Mouse (Mus musculus) heart, embryonic 12.5 days (tissue): ENCODE results near the gene Ptcra. TPM values are rescaled to one million over a fixed set of nuclear protein-coding genes. Genes with fewer than 3 reads are reported as not detected.

ENCODE experiments used
- ATAC-seq: fragments of 200-750 bp; cut with Nextera tagmentation; 2 replicates; pipeline ENCODE4 v1.8.0; 2017; ENCODE audit warnings: moderate TSS enrichment, moderate library complexity; ENCODE audit not compliant: insufficient number of reproducible peaks, low FRiP score
- H3K27ac ChIP-seq: fragments of 300-500 bp; sonication (generic); 2 replicates; pipeline ENCODE4 v1.5.1; 2016; ENCODE audit warnings: mild to moderate bottlenecking, moderate library complexity; ENCODE audit not compliant: poor library complexity, severe bottlenecking
- H3K27me3 ChIP-seq: fragments of 300-500 bp; sonication (generic); replicated peaks from 2 replicates; pipeline ENCODE4 v1.6.1; 2016; ENCODE audit warnings: mild to moderate bottlenecking, moderate library complexity
- H3K36me3 ChIP-seq: fragments of 300-500 bp; sonication (generic); 2 replicates; pipeline ENCODE4 v1.6.1; 2016; ENCODE audit warnings: mild to moderate bottlenecking, moderate library complexity
- H3K4me1 ChIP-seq: fragments of 300-500 bp; sonication (generic); replicated peaks from 2 replicates; pipeline ENCODE4 v1.6.1; 2016; ENCODE audit warnings: mild to moderate bottlenecking
- H3K4me2 ChIP-seq: fragments of 300-500 bp; sonication (generic); 2 replicates; pipeline ENCODE4 v1.6.1; 2016; ENCODE audit warnings: mild to moderate bottlenecking, moderate library complexity
- H3K4me3 ChIP-seq: fragments of 300-500 bp; sonication (generic); 2 replicates; pipeline ENCODE4 v1.5.1; 2016; ENCODE audit warnings: mild to moderate bottlenecking
- H3K9ac ChIP-seq: fragments of 300-500 bp; sonication (generic); 2 replicates; pipeline ENCODE4 v1.6.1; 2016; ENCODE audit warnings: mild to moderate bottlenecking, moderate library complexity
- H3K9me3 ChIP-seq: fragments of 300-500 bp; sonication (generic); replicated peaks from 2 replicates; pipeline ENCODE4 v1.6.1; 2016; ENCODE audit warnings: mild to moderate bottlenecking, moderate library complexity
- WGBS: fragments of 180-500 bp; shearing (Covaris S2); methylation state at CpG from one replicate; pipeline ENCODE4 v1.1.7; 2016; 5-methylcytosine and 5-hydroxymethylcytosine counted together
- polyA plus RNA-seq: library from polyadenylated mRNA; unstranded; fragments of >200 nt; fragmentation: Nextera tagmentation; extraction: Ambion mirVana; gene quantifications from 2 replicates; pipeline ENCODE4 v1.2.1, GENCODE M21; 2016

Gene Ptcra
- polyA plus RNA-seq, 1 experiment from 2014 or later: 0.13 TPM

DNA sequence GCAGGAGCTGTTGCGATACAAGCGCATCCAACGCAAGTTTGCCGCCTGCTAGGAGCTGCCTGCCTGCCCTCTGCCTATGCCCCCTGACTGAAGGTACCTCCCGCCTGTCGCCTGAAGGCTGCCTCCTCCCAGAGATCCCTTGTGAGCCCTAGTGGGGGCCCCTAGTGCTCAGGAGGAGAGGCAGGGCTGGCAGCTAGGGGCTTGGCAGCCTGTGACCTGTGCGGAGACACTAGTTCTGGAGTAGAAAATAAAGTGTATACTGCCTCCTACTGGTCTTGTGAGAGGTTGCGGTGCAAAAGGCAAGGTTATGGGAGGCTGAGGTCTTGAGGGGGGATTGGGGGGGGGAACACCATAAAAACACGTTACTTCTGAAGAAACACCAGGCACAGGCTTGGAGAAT, 38.2 kb downstream of the Ptcra start:
- Histone ChIP-seq H3K27ac (no peak overlapping the region), H3K4me3 (no peak overlapping the region), H3K36me3 (peaks cover 45% of the 10 kb centered on the region), H3K27me3 (peaks cover 26% of the 10 kb centered on the region), H3K9ac (peak overlapping the region; percentile 42; the same call in 1 of the 2 replicates), H3K4me1 (peaks cover 27% of the 10 kb centered on the region), H3K4me2 (0 out of 2 replicates have a peak overlapping the region, but pooled peaks have one; percentile 14), H3K9me3 (no peaks in the 10 kb centered on the region)
- no peak for ATAC-seq
- WGBS: 49% methylated on average over 9 of the region's 9 CpGs

DNA sequence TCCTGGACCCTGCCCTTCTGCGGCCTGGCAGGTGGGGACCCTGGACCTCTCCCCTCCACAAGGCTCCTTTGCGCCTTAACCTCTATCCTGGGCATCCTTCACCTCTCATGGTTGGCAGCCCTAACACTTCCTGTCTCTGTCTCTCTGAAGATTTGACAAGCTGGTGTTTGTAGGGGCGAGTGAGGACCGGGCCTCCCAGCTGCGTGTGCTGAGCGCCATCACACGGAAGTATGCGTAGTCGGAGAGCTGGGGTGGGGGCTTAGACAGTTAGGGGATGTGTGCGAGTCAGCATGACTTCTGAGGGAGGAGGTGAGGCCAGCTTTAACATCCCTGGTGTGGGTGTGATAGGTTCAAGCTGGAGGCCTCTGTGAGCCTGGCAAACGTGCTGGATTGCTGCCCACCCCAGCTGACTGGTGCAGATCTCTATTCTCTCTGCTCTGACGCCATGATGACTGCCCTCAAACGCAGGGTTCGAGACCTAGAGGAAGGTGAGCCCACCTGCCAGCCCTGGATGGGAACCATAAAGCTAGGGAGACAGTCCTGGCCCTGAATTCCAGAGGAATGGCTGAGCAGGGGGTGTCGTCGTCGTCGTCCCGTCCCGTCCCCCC, 38.9 kb downstream of the Ptcra start:
- H3K9me3 ChIP-seq: no peaks in the 10 kb centered on the region
- peaks cover 19% of the 10 kb centered on the region for H3K27me3 ChIP-seq
- 0 out of 2 replicates have a peak overlapping the region, but pooled peaks have one; percentile 14 for H3K4me2 ChIP-seq
- peaks cover 46% of the 10 kb centered on the region for H3K36me3 ChIP-seq
- 81% methylated on average over 19 of the region's 20 CpGs for WGBS
- no peak overlapping the region for H3K4me3 ChIP-seq
- no peak overlapping the region for H3K27ac ChIP-seq
- H3K9ac ChIP-seq: no peak overlapping the region
- peaks cover 27% of the 10 kb centered on the region for H3K4me1 ChIP-seq
- no peak for ATAC-seq

DNA sequence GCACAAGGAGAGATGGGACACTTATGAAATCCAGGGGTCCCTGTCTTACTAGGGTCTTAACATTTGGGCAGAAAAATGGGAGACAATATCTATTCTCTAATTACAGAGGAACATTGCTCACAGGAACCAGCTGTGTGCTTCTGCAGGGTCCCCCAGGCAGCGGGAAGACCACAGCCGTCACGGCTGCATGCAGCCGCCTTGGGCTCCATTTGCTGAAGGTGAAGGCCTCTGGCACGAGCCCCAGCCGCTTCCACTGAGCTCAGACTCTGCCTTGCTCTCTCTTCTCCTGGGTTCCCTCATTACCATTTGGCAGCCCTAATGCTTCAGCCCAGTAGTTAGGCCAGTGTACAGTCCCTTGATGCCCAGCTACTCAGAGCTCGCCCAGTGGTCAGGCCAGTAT, 42.4 kb downstream of the Ptcra start:
- Histone ChIP-seq H3K9me3 (no peaks in the 10 kb centered on the region), H3K4me2 (no peak overlapping the region), H3K27me3 (no peaks in the 10 kb centered on the region), H3K4me3 (no peak overlapping the region), H3K27ac (no peak overlapping the region), H3K9ac (no peak overlapping the region), H3K4me1 (peaks cover 8% of the 10 kb centered on the region), H3K36me3 (peaks cover 62% of the 10 kb centered on the region)
- no peak for ATAC-seq
- 84% methylated on average over 7 of the region's 7 CpGs for WGBS

DNA sequence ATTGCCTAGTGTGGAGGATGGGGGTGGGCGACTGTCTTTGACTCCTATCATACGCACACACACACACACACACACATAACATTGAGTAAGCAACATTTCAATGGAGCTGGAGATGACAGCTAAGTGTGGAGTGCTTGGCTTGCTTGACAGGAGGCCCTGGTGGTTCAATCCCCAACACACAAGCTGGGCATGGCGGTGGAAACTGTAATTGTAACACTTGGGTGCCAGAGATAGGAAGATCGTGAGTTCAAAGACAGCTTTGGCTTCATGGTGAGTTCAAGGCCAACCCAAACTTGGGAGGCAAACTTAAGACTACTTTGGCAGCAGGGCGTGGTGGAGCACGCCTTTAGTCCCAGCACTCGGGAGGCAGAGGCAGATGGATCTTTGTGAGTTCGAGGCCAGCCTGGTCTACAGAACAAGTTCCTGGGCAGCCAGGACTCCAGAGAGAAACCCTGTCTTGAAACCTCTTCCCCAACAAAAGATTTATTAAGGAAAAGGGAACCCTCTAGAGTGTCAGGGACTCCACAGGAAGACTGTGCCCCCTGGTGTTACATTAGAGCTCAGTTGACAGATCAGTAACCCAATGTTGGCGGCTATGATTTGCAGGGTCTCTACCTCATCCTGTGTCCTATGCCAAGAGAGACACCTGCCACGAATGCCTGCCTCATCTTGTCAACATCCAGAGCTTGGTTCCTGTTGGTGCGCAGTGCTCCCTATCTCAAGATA, 48.6 kb downstream of the Ptcra start:
- ATAC-seq: no peak
- no peak overlapping the region for H3K27ac ChIP-seq
- peaks cover 17% of the 10 kb centered on the region for H3K4me1 ChIP-seq
- H3K9me3 ChIP-seq: no peaks in the 10 kb centered on the region
- 92% methylated on average over 11 of the region's 11 CpGs for WGBS
- peaks cover 43% of the 10 kb centered on the region for H3K36me3 ChIP-seq
- H3K27me3 ChIP-seq: no peaks in the 10 kb centered on the region
- H3K4me2 ChIP-seq: no peak overlapping the region
- H3K9ac ChIP-seq: no peak overlapping the region
- H3K4me3 ChIP-seq: no peak overlapping the region

DNA sequence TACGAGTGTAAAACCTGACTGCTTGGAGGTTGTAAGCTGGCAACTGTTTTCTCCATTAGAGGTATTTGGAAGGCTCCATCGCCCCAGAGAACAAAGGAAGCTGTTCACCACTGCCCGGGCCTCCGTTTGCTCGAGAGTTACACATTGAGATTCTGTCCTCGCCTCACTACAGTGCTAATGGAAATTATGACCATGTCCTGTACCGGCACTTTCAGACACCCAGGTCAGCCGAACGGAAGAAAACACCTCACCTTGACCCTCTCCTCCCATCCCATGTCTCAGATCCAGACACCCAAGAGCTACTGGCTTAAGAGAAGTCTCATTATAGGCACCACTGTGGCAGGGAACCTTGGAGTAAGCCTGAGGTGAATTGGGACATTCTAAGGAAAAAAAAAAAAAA, 49.7 kb downstream of the Ptcra start:
- no peak overlapping the region for H3K4me3 ChIP-seq
- H3K4me1 ChIP-seq: peaks cover 17% of the 10 kb centered on the region
- ATAC-seq: no peak
- H3K9ac ChIP-seq: no peak overlapping the region
- no peaks in the 10 kb centered on the region for H3K9me3 ChIP-seq
- no peak overlapping the region for H3K27ac ChIP-seq
- no peak overlapping the region for H3K4me2 ChIP-seq
- 90% methylated on average over 9 of the region's 9 CpGs for WGBS
- H3K36me3 ChIP-seq: peaks cover 43% of the 10 kb centered on the region
- H3K27me3 ChIP-seq: no peaks in the 10 kb centered on the region

DNA sequence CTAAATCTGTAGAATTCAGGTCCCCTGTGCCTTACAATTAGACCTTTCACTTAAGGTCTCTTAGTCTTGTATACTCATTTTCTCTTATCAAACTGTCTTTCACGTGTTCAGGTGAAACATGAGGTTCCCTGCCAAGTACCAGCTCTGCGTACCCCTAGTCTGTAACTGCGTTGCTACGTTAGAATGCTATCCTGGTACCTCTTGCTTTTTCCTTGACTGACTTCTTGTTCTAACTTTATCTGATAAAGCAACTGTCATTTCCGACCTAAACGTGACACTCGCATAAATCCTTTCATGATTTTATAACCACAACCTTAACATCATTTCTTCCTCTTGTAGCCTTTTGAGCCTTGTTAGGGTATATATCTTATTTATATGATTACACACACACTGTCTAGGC, 51.1 kb downstream of the Ptcra start:
- ATAC-seq: no peak
- Histone ChIP-seq H3K4me3 (peak overlapping the region; percentile 97), H3K9ac (peak overlapping the region; percentile 97), H3K27ac (no peak overlapping the region), H3K4me1 (peaks cover 17% of the 10 kb centered on the region), H3K36me3 (peaks cover 38% of the 10 kb centered on the region), H3K9me3 (no peaks in the 10 kb centered on the region), H3K4me2 (peak overlapping the region; percentile 96), H3K27me3 (no peaks in the 10 kb centered on the region)
- WGBS: 52% methylated on average over 7 of the region's 7 CpGs

DNA sequence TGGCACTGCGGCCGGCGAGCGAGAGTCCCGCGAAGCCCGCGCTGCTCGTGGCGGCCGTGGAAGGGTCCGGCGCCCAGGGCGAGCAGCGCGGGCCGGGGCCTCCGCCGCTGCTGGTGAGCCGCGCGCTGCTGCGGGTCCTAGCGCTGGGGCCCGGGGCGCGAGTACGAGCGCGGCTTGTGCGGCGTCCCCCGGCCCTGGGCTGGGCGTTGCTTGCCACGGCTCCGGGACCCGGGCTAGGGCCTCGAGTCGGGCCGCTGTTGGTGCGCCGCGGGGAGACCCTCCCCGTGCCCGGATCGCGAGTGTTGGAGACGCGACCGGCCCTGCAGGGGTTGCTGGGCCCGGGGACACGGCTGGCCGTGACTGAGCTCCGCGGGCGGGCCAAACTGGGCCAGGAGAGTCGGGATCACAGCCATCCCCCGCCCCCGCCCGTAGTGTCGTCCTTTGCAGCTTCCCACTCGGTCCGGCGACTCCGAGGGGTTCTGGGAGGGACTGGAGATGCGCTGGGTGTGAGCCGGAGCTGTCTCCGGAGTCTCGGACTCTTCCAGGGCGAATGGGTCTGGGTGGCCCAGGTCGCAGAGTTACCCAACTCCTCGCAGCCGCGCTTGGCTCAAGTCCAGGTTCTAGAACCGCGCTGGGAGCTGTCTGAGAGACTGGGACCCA, 51.8 kb downstream of the Ptcra start:
- H3K27ac ChIP-seq: peak overlapping the region; percentile 61
- WGBS: under 1% methylated on average over 76 of the region's 76 CpGs
- H3K4me2 ChIP-seq: peak overlapping the region; percentile 96
- peaks cover 17% of the 10 kb centered on the region for H3K4me1 ChIP-seq
- H3K36me3 ChIP-seq: peaks cover 33% of the 10 kb centered on the region
- no peaks in the 10 kb centered on the region for H3K9me3 ChIP-seq
- no peaks in the 10 kb centered on the region for H3K27me3 ChIP-seq
- H3K9ac ChIP-seq: peak overlapping the region; percentile 97
- peak; percentile 54 for ATAC-seq
- peak overlapping the region; percentile 97 for H3K4me3 ChIP-seq

DNA sequence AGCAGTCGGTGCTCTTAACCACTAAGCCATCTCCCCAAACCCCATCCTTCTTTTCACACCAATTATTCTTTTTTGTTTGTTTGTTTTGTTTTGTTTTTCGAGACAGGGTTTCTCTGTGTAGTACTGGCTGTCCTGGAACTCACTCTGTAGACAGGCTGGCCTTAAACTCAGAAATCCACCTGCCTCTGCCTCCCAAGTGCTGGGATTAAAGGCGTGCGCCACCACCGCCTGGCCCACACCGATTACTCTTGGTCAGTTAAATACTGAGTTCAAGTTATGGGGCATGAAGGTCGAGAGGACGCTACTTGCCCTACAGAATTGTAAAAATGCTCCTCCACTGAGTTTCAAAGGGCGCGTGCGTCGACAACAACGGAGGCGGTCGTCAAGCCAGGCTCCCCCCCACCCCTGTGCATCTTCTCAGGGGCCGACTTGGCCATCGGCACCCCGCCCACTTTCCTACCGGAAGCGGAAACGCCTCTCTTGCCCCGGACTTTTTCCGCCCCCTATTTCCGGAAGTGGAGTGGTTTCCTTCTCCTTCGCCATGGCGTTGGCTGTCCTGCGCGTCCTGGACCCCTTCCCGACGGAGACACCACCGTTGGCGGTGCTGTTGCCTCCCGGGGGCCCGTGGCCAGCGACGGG, 52.4 kb downstream of the Ptcra start, which contains the start of gene Pex6:
Gene Pex6, plus strand, starts transcription at position 505 of the 639 bp plus-strand sequence.
- peak; percentile 88 for ATAC-seq
- no peaks in the 10 kb centered on the region for H3K27me3 ChIP-seq
- H3K4me2 ChIP-seq: peak within 1 kb of the TSS; percentile 96
- peaks cover 19% of the 10 kb centered on the region for H3K4me1 ChIP-seq
- peak within 1 kb of the TSS; percentile 61 for H3K27ac ChIP-seq
- peaks cover 27% of the 10 kb centered on the region for H3K36me3 ChIP-seq
- peak within 1 kb of the TSS; percentile 97 for H3K9ac ChIP-seq
- H3K4me3 ChIP-seq: peak within 1 kb of the TSS; percentile 97
- H3K9me3 ChIP-seq: no peaks in the 10 kb centered on the region
- WGBS: 7% methylated on average over 36 of the region's 36 CpGs

DNA sequence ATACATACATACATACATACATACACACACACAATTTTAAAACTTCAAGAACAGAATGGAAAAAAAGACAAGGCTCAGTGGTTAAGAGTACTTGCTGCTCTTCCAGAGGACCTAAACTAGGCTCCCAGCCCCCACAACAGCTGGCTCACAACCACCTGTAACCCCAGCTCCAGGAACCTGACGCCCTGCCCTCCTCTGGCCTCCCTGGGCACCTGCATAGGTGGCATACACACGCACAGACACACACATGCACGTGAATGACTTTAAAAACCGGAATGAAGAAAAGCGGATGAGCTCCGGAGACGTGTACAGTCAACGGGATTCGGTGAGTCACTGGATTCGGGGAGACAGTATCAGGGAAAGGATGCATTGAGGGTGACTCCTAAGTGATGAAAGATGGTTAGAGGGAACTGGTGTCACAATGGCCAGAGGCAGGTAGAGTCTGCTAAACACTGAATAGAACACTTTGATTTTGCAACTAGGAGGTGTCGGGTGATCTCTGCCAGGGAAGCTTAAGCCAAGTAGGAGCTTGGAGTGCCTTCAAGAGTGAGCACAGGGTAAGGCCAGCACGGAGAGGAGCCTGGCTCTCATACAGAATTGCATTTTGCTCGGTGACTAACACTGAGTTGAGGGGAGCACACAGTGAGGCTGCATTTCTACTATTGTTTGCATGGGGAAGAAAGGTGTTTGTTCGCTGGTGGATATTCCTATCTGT, 57.0 kb downstream of the Ptcra start:
- 78% methylated on average over 14 of the region's 14 CpGs for WGBS

More for the DNA sequence above, 57.0 kb downstream of the Ptcra start:
- no peak overlapping the region for H3K9ac ChIP-seq
- H3K4me3 ChIP-seq: no peak overlapping the region
- peaks cover 36% of the 10 kb centered on the region for H3K4me1 ChIP-seq
- no peaks in the 10 kb centered on the region for H3K36me3 ChIP-seq
- no peak overlapping the region for H3K27ac ChIP-seq
- no peaks in the 10 kb centered on the region for H3K27me3 ChIP-seq
- no peak for ATAC-seq
- H3K9me3 ChIP-seq: no peaks in the 10 kb centered on the region
- no peak overlapping the region for H3K4me2 ChIP-seq
